Mouse (Mus musculus) subcutaneous adipose tissue, adult 2 months (tissue): ENCODE data around the gene Cdc25a. TPM values are rescaled to one million over a fixed set of nuclear protein-coding genes. Genes with fewer than 3 reads are reported as not detected.

Experiments used
- polyA plus RNA-seq: library from polyadenylated mRNA; depleted of rRNA; stranded (reverse); fragments of >200 nt; gene quantifications from 2 replicates; pipeline ENCODE4 v1.2.3, GENCODE M21; 2012; ENCODE audit warnings: low replicate concordance; rRNA removed

Cdc25a gene
- 1.6 and 7.2 TPM in 2 replicates for polyA plus RNA-seq

DNA sequence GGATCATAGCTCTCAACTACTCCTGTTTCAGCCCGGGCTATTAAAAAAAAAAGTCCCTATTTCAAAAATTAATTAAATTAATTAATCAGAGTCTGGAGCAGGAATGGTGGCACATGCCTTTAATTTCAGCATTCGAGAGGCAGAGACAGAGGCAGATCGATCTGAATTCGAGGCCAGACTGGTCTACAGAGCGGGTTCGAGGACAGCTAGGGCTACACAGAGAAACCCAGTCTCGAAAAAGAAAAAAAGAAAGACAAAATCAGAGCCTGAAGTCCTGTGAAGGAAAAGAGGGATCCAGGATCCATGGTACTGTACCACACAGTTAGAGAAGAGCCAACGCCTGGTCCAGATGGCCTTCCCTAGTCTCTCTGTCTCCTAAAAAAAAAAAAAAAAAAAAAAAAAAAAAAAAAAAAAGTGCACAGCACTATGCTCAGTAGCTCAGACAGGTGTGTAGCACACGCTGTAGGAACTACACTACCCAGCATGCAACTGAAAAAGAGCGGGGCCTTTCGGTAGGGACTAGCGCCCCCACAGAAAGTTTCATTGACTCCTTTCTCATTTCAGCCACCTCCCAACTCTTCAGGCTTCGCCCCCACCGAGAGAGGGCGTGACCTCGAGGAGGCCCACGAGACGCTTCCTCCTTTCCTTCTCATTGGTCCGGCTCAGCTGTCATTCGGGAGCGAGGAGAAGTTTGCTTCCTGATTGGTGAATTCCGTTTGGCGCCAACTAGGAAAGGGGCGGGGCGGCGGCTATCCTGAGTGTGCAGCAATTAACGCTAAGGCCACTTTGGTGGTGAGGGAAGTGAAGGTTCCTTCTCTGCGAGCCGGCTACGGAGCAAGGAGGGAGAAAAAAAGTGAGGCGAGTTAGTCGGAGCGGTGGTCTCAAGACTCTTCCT lies at the start of gene Cdc25a:
Gene Cdc25a (plus strand): TSS at position 783 of the 895 bp plus-strand sequence.

DNA sequence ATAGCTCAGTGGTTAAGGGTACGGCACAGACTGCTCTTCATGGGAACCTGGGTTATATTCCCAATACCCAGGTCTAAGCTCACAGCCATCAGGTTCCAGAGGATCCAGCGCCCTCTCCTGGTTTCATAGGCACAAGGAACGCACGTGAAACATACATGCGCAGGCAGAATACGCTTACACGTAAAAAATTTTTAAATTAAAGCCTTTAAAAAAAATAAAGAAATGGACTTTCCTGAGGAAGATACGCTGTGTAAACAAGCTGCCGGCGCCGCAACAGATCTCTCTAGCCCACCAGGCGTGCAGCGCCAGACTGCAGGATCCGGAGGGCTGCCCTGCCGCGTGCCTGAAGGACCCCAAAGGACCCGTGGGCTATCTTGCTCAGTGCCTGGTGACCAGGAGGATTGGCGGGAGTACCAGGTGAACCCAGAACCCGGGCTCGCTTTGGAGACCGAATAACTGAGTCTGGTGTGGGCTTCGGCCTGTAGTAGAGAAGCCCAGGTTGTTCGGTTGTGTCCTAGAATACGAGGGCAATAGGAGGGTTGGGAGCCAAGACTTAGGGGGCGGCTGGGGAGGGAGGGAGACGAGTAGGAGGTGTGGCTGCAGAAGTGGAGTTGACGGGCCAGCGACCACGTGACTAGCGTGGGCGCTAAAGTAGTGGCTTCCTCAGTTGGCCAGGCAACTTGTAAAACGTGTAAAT lies 42.8 kb upstream of the Cdc25a start, which contains the start of gene Nme6:
Gene Nme6 (plus strand): TSS at position 359 of the 697 bp plus-strand sequence.

DNA sequence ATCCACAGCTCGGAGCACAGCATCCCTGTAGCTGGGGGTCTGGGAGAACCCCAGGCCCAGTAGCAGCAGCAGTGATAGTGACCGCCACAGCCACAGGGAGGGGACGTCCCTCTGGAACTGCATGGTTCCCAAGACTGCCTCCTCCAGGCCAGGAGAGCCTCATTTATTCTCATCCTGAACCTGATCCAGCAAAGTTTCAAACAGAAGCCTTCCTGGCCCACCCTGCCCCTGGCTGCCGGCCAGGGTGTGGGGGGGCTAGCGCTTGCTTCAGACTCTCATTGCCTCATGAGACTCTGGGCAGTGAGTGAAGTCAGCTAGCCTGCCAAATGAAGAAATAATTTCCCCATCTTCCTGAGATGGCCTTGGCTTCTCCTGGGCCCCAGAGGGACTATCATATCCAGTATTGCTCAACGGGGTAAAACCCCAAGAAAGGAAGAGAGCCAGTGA lies 26.0 kb upstream of the Cdc25a start, which contains the start of gene Camp:
Gene Camp (minus strand): TSS at position 306 of the 447 bp plus-strand sequence.

DNA sequence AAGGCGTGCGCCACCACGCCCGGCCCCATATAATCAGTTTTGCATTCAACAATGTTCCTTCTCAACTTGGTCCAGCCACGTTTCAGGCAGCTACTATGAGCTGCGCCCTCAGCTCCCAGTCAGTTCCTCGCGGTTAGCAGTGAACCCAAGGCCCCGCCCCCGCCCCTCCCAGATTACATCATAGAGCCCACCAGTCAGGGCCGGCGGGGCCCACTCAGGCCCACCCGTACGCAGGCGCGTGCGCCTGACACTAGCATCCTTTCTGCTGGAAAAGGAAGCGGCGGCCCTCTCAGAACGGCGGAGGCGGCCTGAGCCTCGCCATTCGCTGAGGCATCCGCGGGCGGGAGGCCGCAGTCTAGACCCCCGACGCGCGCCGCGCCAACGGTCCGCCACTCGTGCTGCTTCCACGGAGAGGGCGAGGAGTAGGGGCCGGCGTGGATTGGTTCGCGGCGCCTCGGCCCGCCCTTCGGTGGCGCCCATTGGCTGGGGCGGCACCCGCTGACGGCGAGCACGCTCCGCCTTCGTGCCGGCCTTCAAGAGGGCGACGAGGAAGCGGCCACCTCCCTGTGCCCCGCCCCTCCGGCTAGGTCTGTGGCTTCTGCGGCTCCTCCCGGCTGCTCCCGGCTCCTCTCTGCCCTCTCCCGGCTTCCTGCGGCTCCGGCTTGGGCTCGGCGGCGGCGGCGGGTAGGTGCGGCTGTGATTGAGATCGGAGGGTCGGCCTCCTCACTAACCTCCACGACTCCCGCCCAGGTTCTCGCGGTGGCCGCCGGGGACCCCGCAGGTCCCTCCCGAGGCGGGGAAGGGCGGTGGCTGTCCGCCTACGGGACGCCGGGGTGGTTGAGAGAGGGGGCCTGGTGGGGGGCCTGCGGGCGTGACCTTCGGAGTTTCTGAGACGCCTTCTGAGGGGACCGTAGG lies 56.1 kb downstream of the Cdc25a start, which contains the start of gene Map4:
Gene Map4 (plus strand): TSS at position 204 of the 915 bp plus-strand sequence.

Other genes starting within 250 kb of the Cdc25a start
- not detected in 2 replicates for gene Fbxw24, start 249.5 kb upstream of the Cdc25a start, polyA plus RNA-seq
- not detected in 2 replicates for gene Fbxw25, start 210.9 kb upstream of the Cdc25a start, polyA plus RNA-seq
- gene Fbxw18, start 172.9 kb upstream of the Cdc25a start, polyA plus RNA-seq = not detected in 2 replicates
- gene Fbxw26, start 129.5 kb upstream of the Cdc25a start, polyA plus RNA-seq = not detected in 2 replicates
- not detected in 2 replicates for gene Fbxw27, start 84.9 kb upstream of the Cdc25a start, polyA plus RNA-seq
- 0.46 and 11.5 TPM in 2 replicates for gene Spink8, start 63.3 kb upstream of the Cdc25a start, polyA plus RNA-seq
- 12.1 and 32.9 TPM in 2 replicates for gene Nme6, start 42.8 kb upstream of the Cdc25a start, polyA plus RNA-seq
- 0.17 and 0.54 TPM in 2 replicates for gene Camp, start 26.0 kb upstream of the Cdc25a start, polyA plus RNA-seq
- 179 and 234 TPM in 2 replicates for gene Map4, start 55.9 kb downstream of the Cdc25a start, polyA plus RNA-seq
- gene Smarcc1, start 242.1 kb downstream of the Cdc25a start, polyA plus RNA-seq = 10.3 and 28.4 TPM in 2 replicates
- gene Dhx30, start 242.3 kb downstream of the Cdc25a start, polyA plus RNA-seq = 68.3 and 108 TPM in 2 replicates